Mouse (Mus musculus) B cell, adult 67 days (primary cell): Measurements from ENCODE around the gene Ube2k. TPM values are rescaled to one million over a fixed set of nuclear protein-coding genes. Genes with fewer than 3 reads are reported as not detected.

Experiments used
- total RNA-seq, 2 experiments: library from RNA; stranded (reverse); gene quantifications; 4 replicates each; pipeline ENCODE4 v1.2.4; 2023

Gene Ube2k
- total RNA-seq = 10 to 100 TPM; 72.2 to 72.6 TPM

DNA sequence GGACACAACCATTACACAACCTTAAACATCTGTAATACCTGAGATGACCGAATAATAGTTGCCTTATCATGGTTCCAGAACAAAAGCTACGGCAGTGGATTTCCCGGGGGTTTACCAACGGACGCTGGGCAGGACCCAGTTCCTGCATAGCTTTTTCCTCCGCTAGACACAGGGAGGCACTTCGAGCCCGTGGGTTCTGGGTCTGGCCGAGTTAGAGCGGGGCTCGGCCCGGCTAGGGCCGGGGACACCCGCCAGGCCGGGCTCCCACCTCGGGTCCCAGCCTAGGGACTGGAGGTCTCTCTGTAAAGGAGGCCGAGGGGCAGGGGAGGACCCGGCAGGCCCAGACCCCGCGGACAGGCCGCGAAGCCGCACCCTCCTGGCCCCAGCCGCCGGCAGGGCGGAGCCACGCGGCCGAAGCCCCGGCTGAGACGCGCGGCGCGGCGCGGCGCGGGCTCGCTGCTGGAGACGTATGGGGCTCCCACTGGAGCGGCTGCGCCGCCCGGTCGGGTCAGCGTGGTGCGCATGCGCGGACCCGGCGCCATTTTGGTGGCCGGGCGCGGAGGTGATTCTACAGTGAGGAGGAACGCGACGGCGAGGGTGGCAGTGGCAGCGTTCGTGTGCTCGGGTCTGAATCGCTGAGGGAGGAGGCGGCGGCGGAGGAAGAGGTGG is at the start of gene Ube2k, which contains the start of gene Smim14:
Ube2k (plus strand) TSS at position 483 of the 669 bp plus-strand sequence.
Smim14 (minus strand) TSS at position 434 of the 669 bp plus-strand sequence.

DNA sequence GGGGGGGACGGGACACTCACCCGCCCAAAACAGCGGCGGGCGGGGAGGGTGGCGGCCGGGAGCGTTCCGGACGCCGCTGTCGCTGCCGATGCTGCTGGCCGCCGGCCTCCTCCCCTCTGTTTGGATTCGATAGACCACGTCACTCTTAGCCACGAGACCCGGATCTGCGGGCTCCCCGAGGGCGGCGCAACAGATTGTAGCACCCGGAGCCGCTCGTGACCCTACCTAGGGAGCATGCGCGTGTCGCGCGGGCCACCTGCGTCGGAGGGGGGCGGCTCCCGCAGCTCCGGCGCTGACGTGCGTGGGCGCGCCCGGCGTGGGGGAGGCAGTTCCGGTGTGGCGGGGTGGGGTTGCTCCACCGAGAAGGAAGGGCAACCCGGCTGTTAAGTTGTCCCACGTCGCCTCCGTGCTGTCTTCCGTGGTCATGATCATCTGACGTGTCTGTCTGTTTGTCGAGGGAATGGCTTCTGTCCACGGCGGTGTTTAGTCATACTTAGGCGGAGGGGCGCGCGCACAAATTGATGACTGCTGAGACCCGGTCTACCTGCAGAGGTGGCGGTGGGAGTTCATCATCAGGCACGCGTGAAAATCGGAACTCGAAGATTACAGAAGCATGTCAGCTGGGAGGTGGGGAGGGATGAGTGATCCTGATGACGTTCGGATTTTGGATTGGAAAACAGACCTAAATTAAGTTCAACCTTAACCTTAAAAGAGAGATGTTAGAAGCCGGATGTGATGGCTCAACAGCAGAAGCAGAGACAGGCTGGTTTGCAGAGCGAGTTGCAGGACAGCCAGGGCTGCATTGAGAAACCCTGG is 44.1 kb upstream of the Ube2k start, which contains the start of gene Gm43552:
Gm43552 (minus strand) TSS at position 118 of the 816 bp plus-strand sequence.

Other genes with a start within 250 kb of the Ube2k start
- gene Rfc1, start 201.6 kb upstream of the Ube2k start, total RNA-seq = 100 to 1,000 TPM in 1 of 2 experiments, 10 to 100 TPM in 1; 92.0 to 113 TPM
- not detected for gene Klb, start 188.9 kb upstream of the Ube2k start, total RNA-seq
- 1,000 to 10,000 TPM; 2,109 to 2,174 TPM for gene Rpl9, start 145.8 kb upstream of the Ube2k start, total RNA-seq
- gene Lias, start 145.7 kb upstream of the Ube2k start, total RNA-seq = 10 to 100 TPM; 41.6 to 41.7 TPM
- 10 to 100 TPM; 25.8 to 29.9 TPM for gene Ugdh, start 101.3 kb upstream of the Ube2k start, total RNA-seq
- gene Gm43552, start 44.4 kb upstream of the Ube2k start, total RNA-seq = 1 to 10 TPM in 1 of 2 experiments, not detected in 1; 7.5 TPM
- 100 to 1,000 TPM; 363 to 428 TPM for gene Smim14, start within 50 bp of the Ube2k start, total RNA-seq
- gene Pds5a, start 161.0 kb downstream of the Ube2k start, total RNA-seq = 100 to 1,000 TPM; 280 to 289 TPM
- gene N4bp2, start 226.3 kb downstream of the Ube2k start, total RNA-seq = 100 to 1,000 TPM; 103 to 109 TPM